Mouse (Mus musculus) right cerebral cortex, adult 2 months (tissue): Measurements from ENCODE around the gene Pygo2.
A peak's percentile ranks its signal among the peaks of the same experiment; 100 is the strongest.
"Not testable (repeated sequence)": the region's sequence is repeated elsewhere in the genome, so short reads cannot be mapped to it uniquely, and the experiment has no call there.

Source experiments
- DNase-seq, 2 experiments: peaks; one replicate each; pipeline ENCODE4 v3.0.0; 2021 to 2022; ENCODE audit warnings: low spot score in 2 of 2

Gene Pygo2

GRCm38 (mm10) chr3:89420421-89420820, 9.6 kb upstream of the Pygo2 start:
- DNase-seq, result no peak

GRCm38 (mm10) chr3:89421002-89421774, 8.8 kb upstream of the Pygo2 start:
- DNase-seq, result peak; percentile 64 to 75

GRCm38 (mm10) chr3:89421810-89422473, 8.1 kb upstream of the Pygo2 start:
- no peak for DNase-seq

GRCm38 (mm10) chr3:89422556-89423205, 7.3 kb upstream of the Pygo2 start:
- no peak for DNase-seq

GRCm38 (mm10) chr3:89424416-89425140, 5.4 kb upstream of the Pygo2 start:
- DNase-seq, result no peak

GRCm38 (mm10) chr3:89425141-89425525, 4.9 kb upstream of the Pygo2 start:
- no peak for DNase-seq

GRCm38 (mm10) chr3:89425876-89426275, 4.1 kb upstream of the Pygo2 start:
- DNase-seq, result no peak

GRCm38 (mm10) chr3:89429021-89429420, 993 bp upstream of the Pygo2 start:
- not testable (repeated sequence) for DNase-seq

- no peak for DNase-seq
These were observed 2.6 kb downstream of the Pygo2 start for GRCm38 (mm10) chr3:89432606-89433005.

- DNase-seq, result no peak
These were observed 4.5 kb downstream of the Pygo2 start for GRCm38 (mm10) chr3:89434532-89434931.

- DNase-seq, result no peak
These were observed 5.0 kb downstream of the Pygo2 start for GRCm38 (mm10) chr3:89435041-89435440.

GRCm38 (mm10) chr3:89436176-89437113, 6.4 kb downstream of the Pygo2 start, which contains the start of gene Pbxip1:
TSS of gene Pbxip1 (plus strand) at chr3:89436706.
- DNase-seq, result no peak

- peak in 1 of 2 experiments; percentile 40 for DNase-seq
These were observed 7.3 kb downstream of the Pygo2 start for GRCm38 (mm10) chr3:89437269-89437668.

- no peak for DNase-seq
These were observed 10.7 kb downstream of the Pygo2 start for GRCm38 (mm10) chr3:89440691-89441090.

GRCm38 (mm10) chr3:89448720-89449537, 18.9 kb downstream of the Pygo2 start:
- no peak for DNase-seq

GRCm38 (mm10) chr3:89449541-89449940, 19.5 kb downstream of the Pygo2 start:
- peak; percentile 75 to 79 for DNase-seq

GRCm38 (mm10) chr3:89451916-89452315, 21.9 kb downstream of the Pygo2 start:
- DNase-seq, result no peak

- DNase-seq, result no peak
These were observed 24.6 kb downstream of the Pygo2 start, which contains the start of gene Pmvk for GRCm38 (mm10) chr3:89454401-89455177. TSS of gene Pmvk (plus strand) at chr3:89454541.

GRCm38 (mm10) chr3:89455786-89456285, 25.8 kb downstream of the Pygo2 start:
- DNase-seq, result no peak
